Mouse (Mus musculus) embryonic stem cell, embryonic (primary cell): ENCODE data around the gene Gjb3.

Experiments
- CTCF ChIA-PET, 4 experiments: fragments of 300-600 bp in 2 of 4; fragments of 350-600 bp in 2 of 4; sonication (Branson Sonifier 250); formaldehyde crosslinking; loops; one replicate each; lab custom pipeline; 2022; ENCODE audit warnings: inconsistent platforms in 2 of 4; lab: Charles Lee
- POLR2A ChIA-PET, 4 experiments: fragments of 300-600 bp in 2 of 4; fragments of 350-600 bp in 2 of 4; sonication (Branson Sonifier 250); formaldehyde crosslinking; loops; one replicate each; lab custom pipeline; 2022; ENCODE audit warnings: antibody characterized with exemption in 4 of 4, inconsistent platforms in 1 of 4; lab: Charles Lee

Gene Gjb3

GRCm38 (mm10) chr4:127279241-127279640 lies 51.4 kb downstream of the Gjb3 start:
- ChIA-PET POLR2A (interaction anchor here in 2 of 4 experiments (0.7 to 1.4 kb wide), 5 partner anchors 35 to 85 kb away, joined by 3 to 6 read pairs (median 4); partner anchors contain the start of genes Gja4 (in 1 of the 2) and Smim12 (in 1 of the 2)), CTCF (interaction anchor here in 3 of 4 experiments (0.6 to 1.4 kb wide), 3 partner anchors 17 to 1509 kb away, joined by 3 to 6 read pairs (median 4); no protein-coding TSS in a partner anchor)

- ChIA-PET POLR2A (interaction anchor here in 3 of 4 experiments (0.6 to 1.3 kb wide), 5 partner anchors 14 to 86 kb away, joined by 3 to 6 read pairs (median 4); partner anchors contain the start of gene Gja4 (in 1 of the 3)), CTCF (interaction anchor here in 3 of 4 experiments (0.6 to 2.0 kb wide), 6 partner anchors 16 to 44 kb away, joined by 3 to 4 read pairs (median 4); partner anchors contain the start of gene Gja4 (in 2 of the 3))
These were observed 52.1 kb downstream of the Gjb3 start for GRCm38 (mm10) chr4:127278451-127279001.
